Mouse (Mus musculus) kidney, adult 2 months (tissue): ENCODE data around the gene Gpx4. TPM values are rescaled to one million over a fixed set of nuclear protein-coding genes. Genes with fewer than 3 reads are reported as not detected.

Experiments used
- DNase-seq: peaks from one replicate; pipeline ENCODE4 v3.0.0; 2021
- H3K27ac ChIP-seq: fragments of 200-500 bp; 2 replicates; pipeline ENCODE4 v1.5.1; 2012; ENCODE audit warnings: low read depth, low read length, control low read depth, inconsistent platforms; ENCODE audit not compliant: insufficient read depth
- H3K27me3 ChIP-seq: fragments of 200-500 bp; replicated peaks from 2 replicates; pipeline ENCODE4 v1.6.1; 2012; ENCODE audit warnings: mild to moderate bottlenecking, moderate library complexity, low read length, inconsistent platforms; ENCODE audit not compliant: control insufficient read depth, insufficient read depth
- H3K36me3 ChIP-seq: fragments of 200-500 bp; 2 replicates; pipeline ENCODE4 v1.6.1; 2012; ENCODE audit warnings: mild to moderate bottlenecking, moderate library complexity, low read length, inconsistent platforms; ENCODE audit not compliant: control insufficient read depth, insufficient read depth
- H3K4me1 ChIP-seq: fragments of 200-500 bp; 2 replicates; pipeline ENCODE4 v1.6.1; 2011; ENCODE audit warnings: low read length; ENCODE audit not compliant: control insufficient read depth, insufficient read depth
- H3K4me3 ChIP-seq: fragments of 200-500 bp; 2 replicates; pipeline ENCODE4 v1.5.1; 2011; ENCODE audit warnings: mild to moderate bottlenecking, low read depth, low read length, control low read depth; ENCODE audit not compliant: insufficient read depth
- CTCF ChIP-seq: fragments of 200-500 bp; conservative IDR thresholded peaks from 2 replicates; pipeline ENCODE4 v1.5.1; 2011; ENCODE audit warnings: low read depth, mild to moderate bottlenecking, control low read depth, low read length, moderate library complexity, mixed read lengths; ENCODE audit not compliant: insufficient read depth, insufficient read length
- POLR2A ChIP-seq: fragments of 200-500 bp; IDR thresholded peaks from one replicate; pipeline ENCODE4 v1.6.1; 2011; ENCODE audit warnings: low read depth, low read length, control low read depth
- WGBS: fragments of 180-500 bp; shearing (Covaris S2); methylation state at CpG from one replicate; pipeline ENCODE4 v1.1.7; 2018; 5-methylcytosine and 5-hydroxymethylcytosine counted together
- polyA plus RNA-seq: library from polyadenylated mRNA; depleted of rRNA; stranded (reverse); fragments of >200 nt; gene quantifications from 2 replicates; pipeline ENCODE4 v1.2.3, GENCODE M21; 2012

Gpx4 gene
- polyA plus RNA-seq, 1 experiment = 1,431 TPM

DNA sequence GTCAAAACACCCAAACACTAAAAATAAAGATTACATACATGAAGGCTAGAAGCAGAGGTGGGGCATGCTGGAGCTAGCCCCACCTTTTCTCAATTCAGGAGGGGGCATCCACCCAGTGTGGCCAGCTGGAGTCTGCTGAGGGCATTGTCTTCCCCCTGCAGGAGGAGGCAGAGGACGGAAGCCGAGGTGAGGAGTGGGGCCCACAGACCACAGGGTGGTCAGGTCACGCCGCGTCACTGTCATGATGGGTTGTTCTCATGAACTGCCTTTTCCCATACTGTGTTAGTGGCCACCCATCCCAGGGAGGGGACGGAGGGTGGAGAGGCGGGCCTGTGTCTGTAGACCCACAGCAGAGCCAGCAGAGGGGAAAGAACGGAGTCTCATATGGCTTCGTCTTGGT, 16.8 kb upstream of the Gpx4 start:
- no peak for DNase-seq
- Histone ChIP-seq H3K4me3 (no peak overlapping the region), H3K4me1 (peaks cover 4% of the 10 kb centered on the region; the same call in 1 of the 2 replicates), H3K27me3 (no peaks in the 10 kb centered on the region), H3K36me3 (no peaks in the 10 kb centered on the region), H3K27ac (no peak overlapping the region)
- no peak for TF ChIP-seq POLR2A
- no peak for TF ChIP-seq CTCF
- 85% methylated on average over 8 of the region's 9 CpGs for WGBS

DNA sequence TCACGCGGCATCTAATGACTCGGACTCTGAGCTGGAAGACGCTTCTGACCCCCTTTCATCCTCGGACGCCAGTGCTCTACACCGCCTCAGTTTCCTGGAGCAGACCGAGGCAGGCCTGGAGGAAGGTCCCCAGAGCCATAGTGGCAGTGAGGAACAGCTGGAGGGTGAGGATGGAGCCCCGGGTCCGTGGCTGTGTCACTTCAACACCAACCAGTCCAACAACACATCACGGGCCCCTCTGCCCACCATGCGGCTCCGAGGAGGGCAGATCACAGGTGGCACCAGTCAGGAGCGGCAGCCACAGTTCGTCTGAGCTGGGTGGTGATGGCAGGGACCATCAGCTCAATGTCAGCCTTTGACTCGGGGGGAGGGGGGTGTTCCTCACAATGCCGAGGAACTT, 16.2 kb upstream of the Gpx4 start:
- Histone ChIP-seq H3K27me3 (no peaks in the 10 kb centered on the region), H3K4me1 (peaks cover 4% of the 10 kb centered on the region; the same call in 1 of the 2 replicates), H3K4me3 (no peak overlapping the region), H3K36me3 (no peaks in the 10 kb centered on the region), H3K27ac (no peak overlapping the region)
- DNase-seq = no peak
- no peak for TF ChIP-seq POLR2A
- no peak for TF ChIP-seq CTCF
- 86% methylated on average over 17 of the region's 17 CpGs for WGBS

DNA sequence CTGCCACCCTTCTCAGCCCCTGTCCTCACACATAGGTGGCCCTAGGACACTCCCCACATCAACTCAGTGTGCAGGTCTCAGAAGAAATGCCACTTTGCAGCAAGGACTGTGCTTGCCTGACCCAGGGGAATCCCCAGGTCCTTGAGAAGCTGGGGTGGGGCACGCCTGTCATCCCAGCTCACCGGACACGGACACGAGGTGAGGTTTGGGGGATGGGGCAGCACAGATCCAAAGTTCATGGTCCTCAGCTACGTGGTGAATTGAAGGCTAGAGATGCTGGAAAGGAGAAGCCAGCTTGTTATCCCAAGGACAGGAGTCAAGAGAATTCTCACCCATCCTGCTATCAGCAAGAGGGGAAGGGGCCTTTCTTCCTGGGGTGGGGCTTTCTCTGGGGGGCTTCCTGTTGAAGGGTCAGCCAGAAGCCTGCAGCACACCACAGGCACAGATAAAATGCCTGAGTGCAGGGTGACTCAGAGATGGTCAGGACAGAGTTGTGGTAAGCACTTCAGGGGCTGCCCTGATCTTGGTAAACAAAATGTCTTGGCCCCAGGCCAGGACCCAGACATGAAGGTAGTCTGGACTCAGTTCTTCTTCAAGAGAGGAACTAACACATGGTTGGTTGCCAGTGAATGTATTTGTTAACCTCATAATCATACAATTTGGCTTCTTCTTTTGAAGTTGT, 14.0 kb upstream of the Gpx4 start:
- no peaks in the 10 kb centered on the region; the same call in 1 of the 2 replicates for H3K36me3 ChIP-seq
- WGBS = 23% methylated on average over 5 of the region's 5 CpGs

DNA sequence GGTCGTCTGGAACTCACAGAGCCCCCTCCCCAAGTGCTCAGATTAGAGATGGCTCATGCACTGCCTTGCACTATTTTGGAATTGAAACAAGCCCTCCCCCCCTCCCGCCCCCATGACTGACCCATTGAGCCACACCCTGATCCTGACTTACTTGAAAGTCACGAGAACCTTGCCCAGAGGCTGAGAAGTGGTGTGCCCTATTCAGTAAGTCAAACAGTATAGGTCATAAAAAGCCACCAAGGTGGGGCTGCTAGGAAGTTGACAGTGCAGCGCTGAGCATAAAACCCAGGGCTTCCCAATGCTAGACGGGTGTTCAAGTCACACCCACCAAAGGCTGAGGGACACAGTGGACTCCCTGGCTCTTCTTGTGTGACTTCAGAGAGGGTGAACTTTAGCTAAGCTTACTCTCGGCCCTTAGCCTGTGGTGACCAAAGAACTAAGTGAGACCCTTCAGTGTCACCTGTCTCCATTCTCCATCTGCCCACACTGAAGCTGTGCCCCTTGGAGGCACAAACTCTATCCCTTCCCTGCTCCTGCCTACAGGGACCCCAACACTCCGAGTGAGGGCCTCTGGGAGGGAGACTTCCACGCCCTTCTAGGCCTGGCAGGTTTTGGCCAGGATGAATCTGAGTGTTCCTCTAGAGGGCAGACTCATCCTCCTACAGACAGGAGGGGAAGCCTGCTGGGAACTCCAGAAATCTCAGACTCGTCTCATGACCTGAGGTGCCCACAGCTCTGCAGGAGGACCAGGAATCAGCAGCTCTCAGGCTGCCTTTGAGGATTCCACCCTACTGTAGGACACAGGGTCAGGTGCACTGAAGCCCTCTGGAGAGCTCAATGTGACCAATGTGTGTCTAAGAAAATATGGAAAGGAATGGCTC, 13.2 kb upstream of the Gpx4 start:
- Histone ChIP-seq H3K36me3 (no peaks in the 10 kb centered on the region; the same call in 1 of the 2 replicates), H3K27me3 (no peaks in the 10 kb centered on the region), H3K27ac (peak overlapping the region; percentile 31; the same call in 1 of the 2 replicates), H3K4me1 (peaks cover 10% of the 10 kb centered on the region; the same call in 1 of the 2 replicates), H3K4me3 (no peak overlapping the region)
- TF ChIP-seq CTCF = peak; percentile 71
- TF ChIP-seq POLR2A = no peak
- WGBS = 25% methylated on average over 9 of the region's 9 CpGs
- peak; percentile 69 for DNase-seq

More for the DNA sequence above, 14.0 kb upstream of the Gpx4 start:
- no peaks in the 10 kb centered on the region for H3K27me3 ChIP-seq
- H3K4me1 ChIP-seq = peaks cover 4% of the 10 kb centered on the region; the same call in 1 of the 2 replicates
- peak overlapping the region; percentile 16; the same call in 1 of the 2 replicates for H3K27ac ChIP-seq
- peak; percentile 73 for DNase-seq
- TF ChIP-seq CTCF (no peak), POLR2A (no peak)
- no peak overlapping the region for H3K4me3 ChIP-seq

DNA sequence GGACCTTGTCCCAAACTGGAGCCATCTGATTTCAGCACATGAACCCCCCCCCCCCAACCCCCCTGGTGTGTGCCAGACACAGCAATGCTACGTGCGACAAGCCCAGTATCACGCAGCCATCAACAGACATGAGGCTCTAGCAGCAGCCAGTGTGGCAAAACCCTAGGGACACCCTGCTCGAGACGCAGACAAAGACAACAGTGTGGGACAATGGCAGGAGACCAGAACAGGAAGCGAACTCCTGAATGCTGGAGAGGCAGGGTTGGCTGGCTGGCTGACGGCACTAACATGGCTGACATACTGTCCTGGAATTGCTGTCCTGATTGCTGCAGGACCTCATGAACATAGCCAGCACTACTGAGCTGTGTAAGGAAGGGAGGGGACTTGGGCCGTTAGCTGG, 11.8 kb upstream of the Gpx4 start:
- WGBS = 77% methylated on average over 8 of the region's 8 CpGs
- H3K27ac ChIP-seq = no peak overlapping the region
- no peak overlapping the region for H3K4me3 ChIP-seq
- TF ChIP-seq CTCF = no peak
- peak; percentile 5 for TF ChIP-seq POLR2A
- H3K36me3 ChIP-seq = no peaks in the 10 kb centered on the region; the same call in 1 of the 2 replicates
- peak; percentile 60 for DNase-seq
- H3K27me3 ChIP-seq = no peaks in the 10 kb centered on the region
- peaks cover 10% of the 10 kb centered on the region; the same call in 1 of the 2 replicates for H3K4me1 ChIP-seq

DNA sequence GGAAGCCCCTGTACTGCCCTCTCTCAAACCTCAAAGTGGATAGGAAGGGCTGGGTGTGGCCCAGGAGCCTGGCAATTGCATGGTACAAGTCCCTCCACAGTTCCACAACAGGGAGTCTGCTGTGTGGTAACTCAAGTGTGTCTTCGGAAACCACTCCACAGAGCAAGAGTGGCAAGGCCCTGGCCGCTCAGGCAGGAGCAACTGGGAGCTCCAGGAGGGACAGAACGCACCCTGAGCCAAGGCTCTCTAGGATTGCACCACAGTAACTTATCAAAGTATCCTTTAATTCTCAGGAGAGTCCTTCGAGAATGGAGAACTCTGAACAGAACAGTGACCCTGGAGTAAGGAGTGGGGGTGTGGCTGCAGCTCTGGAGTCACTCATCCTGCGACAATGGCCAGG, 11.3 kb upstream of the Gpx4 start:
- H3K27me3 ChIP-seq = no peaks in the 10 kb centered on the region
- peaks cover 10% of the 10 kb centered on the region; the same call in 1 of the 2 replicates for H3K4me1 ChIP-seq
- no peak for TF ChIP-seq POLR2A
- no peak for TF ChIP-seq CTCF
- H3K4me3 ChIP-seq = no peak overlapping the region
- DNase-seq = no peak
- no peaks in the 10 kb centered on the region; the same call in 1 of the 2 replicates for H3K36me3 ChIP-seq
- 84% methylated on average over 5 of the region's 5 CpGs for WGBS
- no peak overlapping the region for H3K27ac ChIP-seq

DNA sequence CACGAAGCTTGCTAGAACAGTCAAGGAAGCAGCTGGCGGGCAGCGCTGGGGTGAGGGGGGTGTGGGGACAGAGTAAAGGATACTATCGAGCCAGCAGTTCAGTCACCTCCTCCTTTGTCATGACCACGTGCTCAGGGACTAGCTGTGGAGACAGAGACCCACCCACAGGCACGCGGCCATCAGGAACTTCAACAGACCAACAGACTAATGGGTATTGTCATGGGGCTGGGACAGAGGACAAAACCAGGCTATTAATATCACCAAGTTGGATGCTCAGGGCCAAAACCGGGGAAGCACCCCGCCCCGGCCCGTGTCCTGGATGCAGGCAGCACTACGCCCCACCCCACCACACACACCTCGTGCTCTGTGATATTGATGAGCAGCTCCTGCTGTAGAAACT, 10.1 kb upstream of the Gpx4 start:
- WGBS = 80% methylated on average over 13 of the region's 13 CpGs
- DNase-seq = peak; percentile 64
- Histone ChIP-seq H3K4me1 (peaks cover 10% of the 10 kb centered on the region; the same call in 1 of the 2 replicates), H3K27ac (no peak overlapping the region), H3K4me3 (no peak overlapping the region), H3K36me3 (no peaks in the 10 kb centered on the region; the same call in 1 of the 2 replicates), H3K27me3 (no peaks in the 10 kb centered on the region)
- no peak for TF ChIP-seq CTCF
- no peak for TF ChIP-seq POLR2A
